Mouse (Mus musculus): ENCODE measurements at regions not wholly inside any gene's neighbourhood (a gene's known extent, or its start where the extent isn't known, plus 50 kb on each side); places are given as distances from the start of the nearest gene placed in this dataset.

DNA sequence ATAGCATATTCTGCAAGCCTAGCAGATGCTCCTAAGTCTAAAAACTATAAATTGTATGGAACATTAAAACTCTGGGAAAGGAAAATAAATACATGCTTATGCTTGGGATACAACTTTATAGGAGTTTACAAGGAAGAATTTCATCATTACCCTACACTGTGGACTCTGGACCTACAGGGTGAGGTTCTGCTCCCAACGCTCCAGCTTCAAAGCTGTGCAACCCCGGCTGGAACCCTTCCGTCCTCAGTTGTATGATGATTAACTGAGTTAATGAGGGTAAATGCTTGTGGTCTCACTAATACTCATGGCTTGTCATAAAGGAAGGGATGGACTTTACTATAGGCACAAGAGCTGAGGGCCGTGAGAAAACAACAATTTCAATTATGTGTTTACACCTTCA lies 76.6 kb upstream of the Cited2 start:
- no peak for ATAC-seq (ENCODE audit: insufficient number of reproducible peaks, insufficient read depth, low FRiP score, low TSS enrichment, low read depth)
- H3K9me3 ChIP-seq = 0 out of 2 replicates have a peak, but pooled peaks cover 4% of the 10 kb centered on the region
- H3K27ac ChIP-seq = no peak overlapping the region
- H3K4me2 ChIP-seq = no peak overlapping the region
- H3K4me1 ChIP-seq (replicated peaks) = no peaks in the 10 kb centered on the region
- WGBS = 77% methylated on average over 4 of the region's 4 CpGs
- no peak overlapping the region for H3K9ac ChIP-seq (replicated peaks)
- no peaks in the 10 kb centered on the region for H3K27me3 ChIP-seq
- no peak overlapping the region for H3K4me3 ChIP-seq (replicated peaks)
- H3K36me3 ChIP-seq = no peaks in the 10 kb centered on the region

DNA sequence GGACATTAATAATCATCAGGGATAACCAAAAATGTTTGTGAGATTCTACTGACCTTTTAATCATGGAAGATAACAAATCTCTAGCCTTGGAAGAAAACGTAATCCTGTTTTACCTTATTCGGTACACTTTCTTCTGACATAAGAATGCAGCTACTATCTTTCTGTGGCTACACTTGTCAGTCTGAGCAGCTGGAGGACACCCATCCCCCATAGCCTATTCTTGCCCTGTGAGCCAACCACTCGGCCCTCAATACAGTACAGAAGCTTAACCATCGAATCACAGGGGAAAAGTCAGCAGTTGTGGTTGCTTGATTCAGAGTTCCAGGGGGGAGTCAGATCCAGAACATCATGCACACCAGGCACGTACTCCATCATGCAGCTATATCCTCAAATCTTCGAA lies 74.9 kb upstream of the Cited2 start:
- no peak overlapping the region for H3K4me3 ChIP-seq (replicated peaks)
- no peaks in the 10 kb centered on the region for H3K27me3 ChIP-seq
- no peak overlapping the region for H3K27ac ChIP-seq
- H3K4me1 ChIP-seq (replicated peaks) = peaks cover 5% of the 10 kb centered on the region
- WGBS = 79% methylated on average over 6 of the region's 6 CpGs
- no peaks in the 10 kb centered on the region for H3K36me3 ChIP-seq
- 0 out of 2 replicates have a peak, but pooled peaks cover 4% of the 10 kb centered on the region for H3K9me3 ChIP-seq
- ATAC-seq (ENCODE audit: insufficient number of reproducible peaks, insufficient read depth, low FRiP score, low TSS enrichment, low read depth) = no peak
- no peak overlapping the region for H3K4me2 ChIP-seq
- H3K9ac ChIP-seq (replicated peaks) = no peak overlapping the region

DNA sequence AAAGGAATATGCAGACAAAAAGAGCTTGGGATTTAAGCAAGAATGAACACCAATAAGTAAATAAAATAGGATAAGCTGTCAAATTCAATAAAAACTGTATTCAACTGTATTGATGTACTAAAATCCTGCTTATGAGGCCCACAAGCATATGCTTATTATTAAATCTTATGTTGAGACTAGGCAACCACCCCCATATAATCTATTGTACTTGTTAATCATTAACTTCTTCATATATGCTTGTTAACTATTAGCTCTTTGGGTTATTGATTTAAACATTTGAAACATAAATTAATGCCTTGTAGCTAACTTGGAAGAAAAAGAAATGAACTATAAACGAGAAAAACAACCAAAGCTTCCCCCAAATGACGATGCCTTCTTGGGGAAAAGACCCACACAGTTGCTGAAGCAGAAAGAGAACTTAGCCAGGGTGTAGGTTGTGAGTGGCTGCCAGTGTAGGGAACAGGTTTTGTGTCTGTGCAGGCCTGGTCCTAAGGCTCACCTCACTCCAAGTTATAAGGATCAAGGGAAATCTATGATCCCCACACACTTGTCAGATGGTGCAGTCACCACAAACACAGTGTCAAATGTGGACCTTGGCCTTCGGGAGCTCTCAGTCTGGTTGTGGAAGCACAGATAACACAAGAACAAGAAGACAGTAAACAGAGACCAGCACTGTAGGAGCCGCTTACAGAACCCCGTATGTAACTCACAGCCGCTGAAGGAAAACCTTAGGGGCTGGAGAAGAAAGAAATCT lies 71.8 kb upstream of the Cited2 start:
- H3K9ac ChIP-seq (replicated peaks) = no peak overlapping the region
- H3K9me3 ChIP-seq = 0 out of 2 replicates have a peak, but pooled peaks cover under 1% of the 10 kb centered on the region
- WGBS = 84% methylated on average over 6 of the region's 6 CpGs
- no peaks in the 10 kb centered on the region for H3K36me3 ChIP-seq
- H3K27ac ChIP-seq = no peak overlapping the region
- no peaks in the 10 kb centered on the region for H3K27me3 ChIP-seq
- peaks cover 18% of the 10 kb centered on the region for H3K4me1 ChIP-seq (replicated peaks)
- no peak overlapping the region for H3K4me3 ChIP-seq (replicated peaks)
- H3K4me2 ChIP-seq = no peak overlapping the region
- no peak for ATAC-seq (ENCODE audit: insufficient number of reproducible peaks, insufficient read depth, low FRiP score, low TSS enrichment, low read depth)

DNA sequence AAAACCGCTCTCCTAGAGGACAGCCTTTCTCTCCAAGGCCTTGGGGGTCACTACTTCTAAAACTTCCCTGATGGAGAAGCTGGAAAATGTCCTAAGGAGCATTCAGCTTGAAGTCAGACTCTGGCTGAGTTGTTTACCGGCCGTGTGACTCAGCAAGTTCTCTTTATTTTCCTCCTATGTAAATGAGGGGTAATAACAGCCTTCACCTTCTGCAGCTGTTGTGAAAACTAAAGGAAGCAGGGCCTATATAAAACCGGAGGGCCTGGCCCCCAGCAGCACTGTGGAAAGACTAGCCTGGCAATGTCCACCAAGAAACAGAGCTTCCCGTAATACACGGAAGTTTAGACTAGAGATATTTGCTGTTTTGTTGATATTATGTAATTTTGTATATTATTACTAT lies 69.7 kb upstream of the Cited2 start:
- WGBS = 24% methylated on average over 6 of the region's 6 CpGs

GRCm38 (mm10) chr10:17653785-17654184 lies 69.2 kb upstream of the Cited2 start:
- H3K4me2 ChIP-seq = no peak overlapping the region
- WGBS = 61% methylated on average over 9 of the region's 9 CpGs
- no peaks in the 10 kb centered on the region; the same call in 1 of the 2 replicates for H3K27me3 ChIP-seq
- peaks cover 24% of the 10 kb centered on the region for H3K4me1 ChIP-seq (replicated peaks)
- H3K36me3 ChIP-seq = no peaks in the 10 kb centered on the region
- no peak overlapping the region for H3K27ac ChIP-seq
- H3K9me3 ChIP-seq = no peaks in the 10 kb centered on the region
- no peak overlapping the region for H3K4me3 ChIP-seq (replicated peaks)
- no peak overlapping the region for H3K9ac ChIP-seq (replicated peaks)
- no peak for ATAC-seq (ENCODE audit: insufficient number of reproducible peaks, insufficient read depth, low FRiP score, low TSS enrichment, low read depth)

More for the DNA sequence above, 69.7 kb upstream of the Cited2 start:
- peaks cover 24% of the 10 kb centered on the region for H3K4me1 ChIP-seq (replicated peaks)
- H3K27me3 ChIP-seq = no peaks in the 10 kb centered on the region; the same call in 1 of the 2 replicates
- H3K9me3 ChIP-seq = no peaks in the 10 kb centered on the region
- no peak overlapping the region for H3K9ac ChIP-seq (replicated peaks)
- no peak overlapping the region for H3K4me3 ChIP-seq (replicated peaks)
- no peak for ATAC-seq (ENCODE audit: insufficient number of reproducible peaks, insufficient read depth, low FRiP score, low TSS enrichment, low read depth)
- H3K36me3 ChIP-seq = no peaks in the 10 kb centered on the region
- no peak overlapping the region for H3K4me2 ChIP-seq
- H3K27ac ChIP-seq = no peak overlapping the region

DNA sequence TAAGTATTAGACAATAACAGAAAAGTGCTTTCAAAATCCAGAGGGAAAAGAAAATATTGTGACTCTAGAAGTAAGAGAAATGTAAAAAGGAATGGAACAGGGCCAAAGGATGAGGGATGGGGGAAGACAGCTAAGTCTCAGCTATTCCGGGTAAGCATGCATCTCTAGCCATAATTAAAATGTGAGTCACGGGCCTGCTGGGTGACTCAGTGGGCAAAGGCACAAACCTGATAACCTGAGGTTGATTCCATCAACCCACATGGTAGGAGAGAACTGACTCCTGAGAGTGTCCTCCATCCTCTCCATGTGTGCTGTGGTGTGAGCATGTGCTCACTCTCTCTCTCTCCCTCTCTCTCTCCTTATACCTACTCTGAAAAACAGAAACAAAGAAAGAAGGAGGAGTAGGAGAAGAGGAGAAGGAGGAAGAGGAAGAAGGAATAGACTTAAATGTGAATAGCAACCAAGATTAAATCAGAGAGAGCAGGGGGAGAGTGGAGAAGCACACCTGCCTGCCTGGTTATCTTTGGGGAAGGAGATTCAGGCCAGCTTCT lies 68.6 kb upstream of the Cited2 start:
- Histone ChIP-seq H3K27ac (no peak overlapping the region), H3K9ac (replicated peaks) (no peak overlapping the region), H3K27me3 (no peaks in the 10 kb centered on the region; the same call in 1 of the 2 replicates), H3K36me3 (no peaks in the 10 kb centered on the region), H3K4me1 (replicated peaks) (peaks cover 24% of the 10 kb centered on the region), H3K4me2 (no peak overlapping the region), H3K4me3 (replicated peaks) (no peak overlapping the region), H3K9me3 (no peaks in the 10 kb centered on the region)
- WGBS = 78% methylated on average over 2 of the region's 2 CpGs
- ATAC-seq (ENCODE audit: insufficient number of reproducible peaks, insufficient read depth, low FRiP score, low TSS enrichment, low read depth) = no peak

DNA sequence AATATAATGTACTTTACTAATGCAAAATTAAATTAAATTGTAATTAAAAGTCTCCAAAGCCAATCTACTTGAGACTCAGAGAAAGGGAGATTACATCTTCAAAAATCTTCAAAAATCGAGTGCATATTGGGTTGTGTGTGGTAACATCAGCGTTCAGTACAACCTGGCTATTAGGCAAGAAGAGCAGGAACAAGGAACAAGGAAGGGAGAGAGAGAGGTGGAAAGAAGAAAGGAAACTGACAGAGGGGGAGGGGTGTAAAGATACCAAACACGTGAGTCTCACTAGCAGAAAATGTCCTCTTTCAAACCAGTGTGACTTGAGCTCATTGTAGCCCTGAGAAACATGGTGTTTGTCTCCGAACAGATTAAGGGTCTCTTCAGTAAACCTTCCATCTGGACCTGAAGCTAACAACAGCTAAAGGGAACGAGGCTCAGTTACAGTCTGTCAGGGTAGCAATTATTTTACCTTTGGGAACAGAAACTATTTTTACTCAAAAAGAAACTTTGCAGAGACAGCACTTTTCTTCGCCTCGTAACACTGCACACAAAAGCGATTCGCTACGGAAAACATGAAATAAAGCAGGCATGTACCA lies 67.5 kb upstream of the Cited2 start:
- no peak overlapping the region for H3K4me3 ChIP-seq (replicated peaks)
- no peak overlapping the region for H3K27ac ChIP-seq
- H3K9me3 ChIP-seq = no peaks in the 10 kb centered on the region
- no peaks in the 10 kb centered on the region for H3K36me3 ChIP-seq
- H3K9ac ChIP-seq (replicated peaks) = no peak overlapping the region
- peak overlapping the region; percentile 39 for H3K4me2 ChIP-seq
- ATAC-seq (ENCODE audit: insufficient number of reproducible peaks, insufficient read depth, low FRiP score, low TSS enrichment, low read depth) = no peak; the same call in 1 of the 2 replicates
- no peaks in the 10 kb centered on the region; the same call in 1 of the 2 replicates for H3K27me3 ChIP-seq
- H3K4me1 ChIP-seq (replicated peaks) = peaks cover 24% of the 10 kb centered on the region
- WGBS = 38% methylated on average over 10 of the region's 10 CpGs

GRCm38 (mm10) chr10:17656305-17656704 lies 66.7 kb upstream of the Cited2 start:
- no peak overlapping the region for H3K27ac ChIP-seq
- H3K4me2 ChIP-seq = peak overlapping the region; percentile 39
- no peaks in the 10 kb centered on the region for H3K9me3 ChIP-seq
- no peak overlapping the region for H3K4me3 ChIP-seq (replicated peaks)
- H3K36me3 ChIP-seq = no peaks in the 10 kb centered on the region
- no peaks in the 10 kb centered on the region; the same call in 1 of the 2 replicates for H3K27me3 ChIP-seq
- no peak overlapping the region for H3K9ac ChIP-seq (replicated peaks)
- no peak for ATAC-seq (ENCODE audit: insufficient number of reproducible peaks, insufficient read depth, low FRiP score, low TSS enrichment, low read depth)
- 66% methylated on average over 10 of the region's 10 CpGs for WGBS
- peaks cover 24% of the 10 kb centered on the region for H3K4me1 ChIP-seq (replicated peaks)

- no peak for ATAC-seq (ENCODE audit: insufficient number of reproducible peaks, insufficient read depth, low FRiP score, low TSS enrichment, low read depth)
- Histone ChIP-seq H3K4me1 (replicated peaks) (peaks cover 24% of the 10 kb centered on the region), H3K4me3 (replicated peaks) (no peak overlapping the region), H3K9me3 (no peaks in the 10 kb centered on the region), H3K27ac (no peak overlapping the region), H3K27me3 (no peaks in the 10 kb centered on the region; the same call in 1 of the 2 replicates), H3K9ac (replicated peaks) (no peak overlapping the region), H3K36me3 (no peaks in the 10 kb centered on the region), H3K4me2 (no peak overlapping the region)
- WGBS = 13% methylated on average over 8 of the region's 8 CpGs
Measured at GRCm38 (mm10) chr10:17656872-17657482, 66.0 kb upstream of the Cited2 start.

DNA sequence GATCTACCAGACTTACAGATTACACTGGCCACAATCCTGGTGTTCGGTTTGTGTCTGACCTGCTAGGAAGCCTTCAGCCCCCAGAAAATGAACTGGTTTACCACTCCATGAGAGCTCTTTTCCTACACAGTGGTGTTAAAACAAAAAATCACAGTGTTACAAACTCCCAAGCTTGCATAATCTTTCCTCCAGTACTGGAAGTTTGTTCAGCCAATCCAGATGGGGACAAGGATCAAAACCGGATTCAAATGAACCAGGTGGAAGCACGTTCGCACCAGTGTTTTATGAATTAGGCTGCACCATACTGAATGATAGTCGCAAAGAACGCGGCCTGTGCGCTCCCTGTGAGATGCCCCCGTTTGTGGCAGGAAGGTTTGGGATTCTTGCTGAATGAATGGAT lies 63.4 kb upstream of the Cited2 start:
- no peaks in the 10 kb centered on the region; the same call in 1 of the 2 replicates for H3K27me3 ChIP-seq
- no peak for ATAC-seq (ENCODE audit: insufficient number of reproducible peaks, insufficient read depth, low FRiP score, low TSS enrichment, low read depth)
- H3K4me2 ChIP-seq = no peak overlapping the region

DNA sequence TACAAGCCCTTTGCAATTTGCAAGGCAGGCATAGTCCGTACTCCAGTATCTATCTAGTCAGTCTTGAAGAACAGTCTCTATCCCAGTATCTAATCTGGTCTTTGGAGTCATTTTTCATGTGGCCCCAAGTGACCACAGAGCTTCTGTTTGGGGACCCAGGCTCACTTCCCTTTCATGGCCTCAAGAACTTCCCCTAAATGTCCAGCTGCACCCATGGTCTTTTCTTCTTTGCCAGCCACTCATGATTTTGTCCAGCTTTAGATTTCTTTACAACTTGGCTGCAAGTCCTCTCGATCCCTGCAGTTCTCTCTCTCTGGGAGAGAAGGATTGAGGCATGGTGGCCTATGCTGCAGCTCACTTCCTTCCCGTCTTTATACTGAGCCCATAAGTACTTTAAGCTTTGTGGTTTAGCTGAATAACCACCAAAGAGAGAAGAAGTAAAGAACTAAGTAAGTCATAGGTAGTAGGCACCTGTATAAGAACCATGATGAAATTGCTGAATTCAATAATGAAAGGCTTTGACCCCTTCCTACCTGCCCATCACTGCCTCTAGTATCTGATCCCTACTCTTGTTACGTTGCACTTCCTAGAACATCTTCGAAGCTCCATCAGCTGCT lies 62.1 kb upstream of the Cited2 start:
- H3K27ac ChIP-seq = no peak overlapping the region
- WGBS = 93% methylated on average over 5 of the region's 5 CpGs
- no peaks in the 10 kb centered on the region for H3K9me3 ChIP-seq
- no peak overlapping the region for H3K9ac ChIP-seq (replicated peaks)
- H3K4me1 ChIP-seq (replicated peaks) = peaks cover 8% of the 10 kb centered on the region
- no peaks in the 10 kb centered on the region for H3K36me3 ChIP-seq
- H3K27me3 ChIP-seq = no peaks in the 10 kb centered on the region; the same call in 1 of the 2 replicates
- no peak overlapping the region for H3K4me3 ChIP-seq (replicated peaks)
- ATAC-seq (ENCODE audit: insufficient number of reproducible peaks, insufficient read depth, low FRiP score, low TSS enrichment, low read depth) = no peak
- no peak overlapping the region for H3K4me2 ChIP-seq

More for the DNA sequence above, 63.4 kb upstream of the Cited2 start:
- no peak overlapping the region for H3K9ac ChIP-seq (replicated peaks)
- H3K4me3 ChIP-seq (replicated peaks) = no peak overlapping the region
- no peak overlapping the region for H3K27ac ChIP-seq
- WGBS = 87% methylated on average over 9 of the region's 9 CpGs
- no peaks in the 10 kb centered on the region for H3K36me3 ChIP-seq
- H3K9me3 ChIP-seq = no peaks in the 10 kb centered on the region
- H3K4me1 ChIP-seq (replicated peaks) = peaks cover 12% of the 10 kb centered on the region

Measured in limb, embryonic 12.5 days (tissue).